Mouse (Mus musculus): ENCODE measurements around the gene Ctnnb1.

The Ctnnb1 gene

DNA sequence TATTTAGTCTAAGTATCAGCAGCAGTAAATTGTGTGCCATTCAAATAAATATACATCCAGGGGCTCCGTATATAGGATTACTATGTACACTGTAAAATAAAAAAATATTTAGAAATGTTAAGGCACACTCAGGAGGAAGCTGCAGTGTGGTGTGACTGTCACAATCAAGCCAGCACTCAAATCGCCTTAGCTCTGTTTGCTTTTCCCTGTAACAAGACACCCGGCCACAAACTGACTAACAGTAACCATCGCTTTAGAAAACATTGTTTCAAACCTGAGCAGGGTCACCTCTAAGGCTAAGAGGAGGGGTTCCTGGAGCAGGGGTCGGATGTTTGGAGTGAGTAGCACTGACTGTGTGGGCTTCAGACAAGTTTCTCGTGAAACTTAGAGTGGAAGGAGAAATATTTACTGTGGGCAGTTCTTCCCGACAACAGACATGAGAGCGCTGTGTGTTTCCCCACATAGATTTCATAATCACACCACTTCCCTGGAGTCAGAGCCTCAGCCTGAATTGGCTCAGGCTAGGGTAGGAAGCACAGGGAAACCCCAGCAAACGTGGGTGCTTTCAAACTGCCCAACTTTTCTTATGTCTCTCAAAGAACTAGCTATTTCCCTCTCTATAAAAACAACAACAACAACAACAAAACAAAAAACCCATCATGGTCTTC is 1.9 kb upstream of the Ctnnb1 start:
- no peak for DNase-seq (ENCODE audit: low spot score)

DNA sequence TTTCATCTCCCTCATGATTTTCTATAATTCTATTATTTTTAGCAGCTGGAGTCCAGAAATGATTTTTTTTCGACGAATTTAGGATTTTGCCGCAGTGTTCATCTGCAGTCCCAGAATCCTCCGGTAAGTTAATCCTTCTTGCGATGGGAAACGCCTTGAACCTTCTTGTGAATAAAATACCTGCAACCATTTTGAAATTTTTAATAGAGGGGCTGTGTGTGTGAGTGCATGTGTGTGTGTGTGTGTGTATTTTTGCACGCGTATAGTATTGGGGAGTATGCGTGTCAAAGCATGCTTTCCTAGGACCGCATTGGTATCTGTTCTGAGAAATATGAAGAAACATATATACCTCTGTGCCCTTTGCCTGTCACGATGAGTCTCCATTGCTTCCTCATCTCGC is 1.0 kb downstream of the Ctnnb1 start:
- DNase-seq (ENCODE audit: low spot score), result no peak

DNA sequence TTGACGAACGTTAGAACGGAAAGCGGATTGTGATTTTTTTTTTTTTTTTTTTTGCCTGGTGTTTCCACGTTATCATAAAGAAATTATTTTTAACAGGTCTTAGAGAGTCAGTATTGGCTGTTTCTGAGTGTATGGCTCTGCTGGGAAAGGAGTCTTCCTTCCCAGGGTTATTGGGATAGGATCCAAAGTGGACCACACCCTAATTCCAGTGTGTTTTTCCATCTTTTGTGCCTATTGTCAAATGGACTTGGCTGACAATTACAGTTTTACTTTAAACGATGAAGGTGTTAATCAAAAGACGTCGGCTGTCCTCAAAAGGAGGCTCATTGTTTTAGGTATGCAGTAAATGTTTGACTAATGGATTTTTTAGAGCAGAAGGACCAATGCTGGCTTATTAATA is 1.8 kb downstream of the Ctnnb1 start:
- no peak for DNase-seq (ENCODE audit: low spot score)

DNA sequence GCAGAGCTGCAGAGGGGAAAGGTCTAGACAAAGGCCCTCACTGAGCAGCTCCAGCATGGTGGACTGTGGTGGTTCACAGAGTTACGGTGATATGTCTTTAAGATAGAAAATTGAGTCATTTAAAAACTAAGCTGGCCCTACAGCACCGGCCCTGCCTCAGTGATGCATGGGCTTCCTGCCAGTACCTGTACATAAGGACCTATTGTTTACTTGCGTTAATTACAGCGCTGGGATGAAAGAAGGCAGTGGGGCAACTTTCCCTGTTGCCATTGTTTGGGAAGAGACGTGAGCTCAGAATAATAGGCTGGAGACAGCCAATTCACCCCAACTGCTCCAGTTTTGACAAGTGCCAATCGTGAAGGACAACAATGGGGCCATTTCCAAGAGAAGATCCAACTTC is 3.4 kb downstream of the Ctnnb1 start:
- DNase-seq (ENCODE audit: low spot score), result no peak

DNA sequence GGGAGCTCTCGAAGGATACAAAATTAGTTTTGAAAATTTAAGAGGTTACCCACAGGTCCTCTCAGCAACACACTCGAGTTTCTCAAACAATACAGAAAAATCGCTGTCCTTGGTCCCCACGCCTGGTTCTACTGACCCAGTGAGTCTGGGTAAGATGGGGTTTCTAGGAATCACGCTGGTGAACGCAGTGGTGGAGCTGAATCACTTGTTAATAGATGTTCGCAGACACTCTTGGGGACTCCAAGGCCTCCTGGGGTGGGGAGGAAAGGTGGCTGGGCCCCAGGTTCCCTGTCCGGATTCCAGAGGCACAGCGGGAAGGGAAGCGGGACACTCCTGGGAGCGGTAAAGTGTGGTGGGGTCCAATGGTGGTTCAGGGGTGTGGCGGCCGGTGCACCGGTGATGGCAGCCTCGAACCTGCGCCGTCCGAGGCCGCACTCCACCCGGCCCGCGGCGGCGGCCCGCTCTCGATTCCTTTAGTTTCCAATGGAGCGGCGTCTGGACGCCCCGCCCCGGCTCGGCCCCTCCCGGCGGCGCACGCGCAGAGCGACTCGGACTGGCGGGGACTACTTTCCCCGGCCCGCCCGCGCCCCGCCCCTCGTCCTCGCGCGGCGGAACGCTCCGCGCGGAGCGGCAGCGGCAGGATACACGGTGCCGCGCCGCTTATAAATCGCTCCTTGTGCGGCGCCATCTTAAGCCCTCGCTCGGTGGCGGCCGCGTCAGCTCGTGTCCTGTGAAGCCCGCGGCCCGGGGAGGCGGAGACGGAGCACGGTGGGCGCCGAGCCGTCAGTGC is 4.0 kb downstream of the Ctnnb1 start:
- DNase-seq (ENCODE audit: low spot score), result peak; percentile 97

DNA sequence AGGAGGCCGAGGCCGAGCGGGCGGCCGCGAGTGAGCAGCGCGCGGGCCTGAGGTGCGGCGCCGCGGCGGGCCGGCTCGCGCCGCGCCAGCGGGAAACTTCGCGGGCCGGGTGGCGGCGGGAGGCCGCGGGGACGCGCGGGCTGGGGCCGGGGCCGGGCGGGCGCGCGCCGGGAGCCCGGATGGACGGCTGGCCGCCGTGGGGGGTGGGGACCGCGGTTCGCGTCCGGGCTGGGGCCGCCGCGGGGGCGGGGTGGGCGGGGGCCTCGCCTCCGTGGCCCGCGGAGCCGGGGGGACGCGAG is 4.5 kb downstream of the Ctnnb1 start:
- no peak for DNase-seq (ENCODE audit: low spot score)

DNA sequence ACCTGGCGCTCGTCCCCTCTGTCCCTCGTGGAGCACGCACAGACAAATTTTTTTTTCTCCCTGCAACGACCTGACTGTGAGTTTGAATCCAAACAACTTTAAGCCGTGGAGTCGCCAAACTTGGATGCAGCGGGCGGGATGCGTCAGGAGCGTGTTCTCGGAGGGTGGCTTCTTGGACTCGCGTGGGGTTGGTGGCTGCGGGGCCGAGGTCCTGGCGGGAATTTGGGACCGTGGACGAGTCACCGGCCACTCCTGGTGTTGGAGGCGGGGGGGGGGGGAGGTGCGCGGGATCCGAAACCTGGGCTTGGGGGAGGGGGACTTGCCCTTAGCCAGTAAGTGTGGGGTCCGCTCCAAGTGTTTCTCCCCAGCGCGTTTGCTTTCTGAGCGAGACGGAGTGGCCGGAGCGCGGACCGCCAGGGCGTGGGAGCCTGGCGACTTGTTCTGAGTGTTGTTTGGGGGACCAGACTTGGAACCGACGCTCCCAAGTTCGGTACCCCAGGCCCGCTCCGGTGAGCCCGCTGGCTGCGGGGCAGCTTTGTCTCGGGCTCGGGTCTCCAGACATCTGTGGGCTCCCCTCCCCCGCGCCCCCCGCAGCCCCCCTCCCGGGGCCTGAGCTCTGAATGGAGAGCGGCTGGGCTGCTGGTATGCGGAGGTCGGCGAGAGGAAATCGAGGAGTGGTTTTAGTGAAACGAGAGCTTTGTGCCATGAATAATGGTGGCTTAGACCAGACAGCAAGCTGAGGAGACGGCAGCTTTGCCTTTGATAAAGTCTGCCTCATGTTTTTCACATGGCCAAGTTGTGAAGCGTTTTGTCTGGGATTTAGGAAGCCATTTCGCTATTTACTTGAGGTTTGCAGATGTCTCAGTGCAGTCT is 5.1 kb downstream of the Ctnnb1 start:
- DNase-seq (ENCODE audit: low spot score), result peak; percentile 38

DNA sequence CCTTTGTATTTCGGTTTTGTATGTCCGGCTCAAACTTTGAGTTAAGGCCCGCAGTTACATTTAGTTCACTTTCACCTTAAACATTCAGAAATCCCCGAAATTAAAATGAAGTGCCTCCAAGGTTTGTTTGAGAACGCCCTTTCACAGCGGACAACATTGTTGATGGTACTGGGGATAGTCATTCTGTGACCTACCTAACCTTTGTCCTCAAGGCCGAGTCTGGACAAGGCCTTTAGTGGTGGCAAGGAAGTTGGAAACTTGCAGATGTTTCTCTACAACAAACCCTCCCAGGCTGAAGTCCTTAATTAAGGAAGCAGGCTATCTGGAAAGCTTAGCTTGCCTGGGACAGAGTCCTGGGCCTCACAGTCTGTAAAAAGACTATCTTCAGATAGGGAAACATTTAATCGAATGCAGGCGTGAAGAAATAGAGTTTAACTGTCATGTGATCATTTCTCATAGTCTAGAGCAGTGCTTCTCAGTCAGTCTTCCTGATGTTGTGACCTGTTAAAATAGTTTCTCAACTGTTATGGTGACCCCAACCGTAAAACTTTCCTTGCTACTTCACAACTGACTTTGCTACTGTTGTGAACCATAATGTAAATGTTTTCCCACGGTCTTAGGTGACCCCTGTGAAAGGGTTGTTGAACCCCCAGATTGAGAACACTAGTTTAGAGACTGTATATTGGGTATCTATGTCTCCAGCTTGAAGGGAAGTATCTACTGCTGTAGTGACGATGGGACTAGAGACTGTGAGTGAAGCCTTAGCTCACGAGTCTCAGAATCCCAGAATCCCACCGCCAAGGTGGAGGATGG is 6.0 kb downstream of the Ctnnb1 start:
- DNase-seq (ENCODE audit: low spot score), result no peak

DNA sequence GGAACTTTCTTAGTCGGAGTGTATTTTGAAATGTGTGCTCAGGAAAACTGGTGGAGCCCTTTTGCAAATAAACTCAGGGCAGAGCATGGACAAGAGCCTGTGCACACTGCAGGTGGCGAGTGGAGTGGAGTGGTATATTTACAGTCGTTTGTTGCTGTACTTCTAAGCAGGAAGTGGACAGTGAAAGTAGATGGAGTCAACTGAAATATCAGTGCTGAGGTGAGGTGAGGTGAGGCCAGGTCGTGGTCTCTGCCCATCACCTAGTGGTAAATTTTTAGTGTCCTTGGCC is 6.6 kb downstream of the Ctnnb1 start:
- DNase-seq (ENCODE audit: low spot score), result no peak

DNA sequence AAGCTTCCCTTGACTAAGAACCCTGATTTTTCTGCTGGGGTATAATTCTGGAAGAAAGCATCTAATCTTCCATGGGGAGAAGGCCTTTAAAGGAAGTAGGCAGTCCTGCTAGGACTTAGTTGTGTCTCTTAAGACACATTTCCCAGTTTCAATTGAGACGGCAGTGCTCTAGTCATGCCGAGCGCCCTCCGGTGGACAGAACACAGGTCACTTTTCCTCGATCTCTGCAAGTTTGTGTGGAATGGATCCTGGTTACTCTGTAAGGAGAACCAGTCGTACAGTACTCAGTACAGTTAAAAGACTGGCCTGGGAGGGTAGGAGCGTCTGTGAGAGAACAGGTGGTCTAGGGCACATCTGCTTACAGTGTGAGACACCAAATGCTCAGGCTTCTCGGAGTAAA is 7.3 kb downstream of the Ctnnb1 start:
- peak; percentile 67 for DNase-seq (ENCODE audit: low spot score)

DNA sequence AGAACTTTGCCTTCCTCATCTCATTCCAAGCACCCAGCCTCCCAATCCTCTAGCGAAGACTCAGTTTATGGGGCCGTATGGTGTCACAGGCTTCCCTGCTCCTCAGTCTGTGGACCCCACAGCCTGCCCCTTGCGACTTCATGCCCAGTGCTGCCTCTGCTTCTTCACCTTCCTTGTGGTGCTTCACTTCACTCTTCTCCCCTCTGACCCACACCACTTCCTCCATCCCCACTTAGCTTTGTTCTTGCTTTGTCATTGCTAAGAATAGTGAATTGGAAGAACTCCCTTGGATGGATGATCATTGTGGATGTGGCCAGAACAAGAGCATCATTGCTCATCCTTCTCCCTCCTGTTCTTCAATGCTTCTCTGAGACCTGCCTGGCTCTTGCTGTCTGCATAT is 11.8 kb downstream of the Ctnnb1 start:
- no peak for DNase-seq (ENCODE audit: low spot score)

DNA sequence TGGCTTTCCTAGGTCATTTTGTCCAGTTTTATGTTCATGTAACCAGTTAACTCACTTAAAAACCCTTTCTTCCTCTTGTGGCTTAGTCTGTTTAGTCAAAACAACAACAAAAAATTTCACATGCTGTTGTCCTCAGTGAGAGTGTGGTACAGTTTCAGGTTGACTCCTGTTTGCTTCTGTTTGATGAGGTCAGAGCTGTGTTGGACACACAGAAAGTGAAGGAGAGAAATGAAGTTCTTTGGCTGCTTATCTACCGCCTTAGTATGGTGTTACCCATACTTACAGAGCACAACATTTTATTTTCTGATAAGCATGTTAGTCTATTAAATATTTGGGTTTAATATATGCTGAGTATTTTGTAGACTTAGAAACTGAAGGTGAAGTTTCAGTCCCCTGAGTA is 14.7 kb downstream of the Ctnnb1 start:
- no peak for DNase-seq (ENCODE audit: low spot score)

DNA sequence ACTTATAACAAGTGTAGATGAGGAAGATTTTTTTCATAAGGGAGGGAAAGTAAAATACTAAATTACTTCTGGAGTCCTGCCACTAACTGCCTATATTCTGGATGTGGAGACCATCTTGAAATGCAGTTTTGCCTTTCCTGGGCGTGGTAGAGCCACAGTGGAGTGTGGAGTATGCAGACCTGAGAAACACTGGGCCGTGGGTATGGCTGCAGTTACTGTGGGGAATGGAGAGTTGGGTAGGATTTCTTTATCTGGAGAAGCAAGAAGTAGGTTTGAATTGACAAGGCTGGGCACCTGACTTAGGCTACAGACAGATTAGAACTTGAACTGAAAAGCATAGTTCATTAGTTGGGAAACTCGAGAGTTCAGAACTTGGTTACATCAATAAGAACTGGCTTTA is 15.2 kb downstream of the Ctnnb1 start:
- DNase-seq (ENCODE audit: low spot score), result no peak

DNA sequence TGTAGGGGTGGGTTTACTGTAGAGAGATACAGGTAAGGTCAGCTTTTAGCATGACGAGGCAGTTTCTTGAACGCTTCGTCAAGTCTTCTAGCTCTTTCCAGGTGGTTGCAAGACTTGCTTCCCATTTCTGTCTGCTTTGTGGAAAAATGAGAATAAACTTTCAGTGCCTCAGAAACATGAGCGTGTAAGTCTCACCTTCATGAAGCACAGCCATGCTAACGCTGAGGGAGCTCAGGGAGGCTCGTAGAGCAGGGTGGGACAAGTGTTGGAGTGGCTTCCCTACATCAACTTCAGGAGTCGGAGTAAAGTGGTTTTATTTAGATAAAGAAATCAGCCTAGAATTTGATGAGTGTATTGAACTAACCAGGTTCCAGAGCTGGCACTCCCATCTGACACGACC is 17.1 kb downstream of the Ctnnb1 start:
- DNase-seq (ENCODE audit: low spot score), result no peak

DNA sequence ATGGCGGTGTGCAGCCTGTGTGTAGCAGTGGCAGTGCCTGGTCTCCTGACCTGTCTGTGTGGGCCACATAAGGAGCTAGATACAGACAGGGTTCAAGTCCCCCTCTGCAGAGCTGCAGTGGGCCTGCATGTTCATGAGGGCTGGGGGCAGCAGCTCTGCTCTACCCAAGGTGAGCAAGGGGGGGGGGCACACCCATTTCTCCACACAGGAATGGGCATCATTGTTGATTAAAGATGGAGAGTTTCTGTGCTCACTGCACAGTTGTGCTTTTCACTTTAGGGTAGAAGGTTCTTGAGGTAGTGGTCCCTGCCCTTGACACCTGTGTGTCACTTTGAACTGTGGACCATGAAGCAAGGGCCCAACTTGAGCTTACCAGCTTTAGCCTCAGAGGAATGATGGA is 19.8 kb downstream of the Ctnnb1 start:
- no peak for DNase-seq (ENCODE audit: low spot score)

DNA sequence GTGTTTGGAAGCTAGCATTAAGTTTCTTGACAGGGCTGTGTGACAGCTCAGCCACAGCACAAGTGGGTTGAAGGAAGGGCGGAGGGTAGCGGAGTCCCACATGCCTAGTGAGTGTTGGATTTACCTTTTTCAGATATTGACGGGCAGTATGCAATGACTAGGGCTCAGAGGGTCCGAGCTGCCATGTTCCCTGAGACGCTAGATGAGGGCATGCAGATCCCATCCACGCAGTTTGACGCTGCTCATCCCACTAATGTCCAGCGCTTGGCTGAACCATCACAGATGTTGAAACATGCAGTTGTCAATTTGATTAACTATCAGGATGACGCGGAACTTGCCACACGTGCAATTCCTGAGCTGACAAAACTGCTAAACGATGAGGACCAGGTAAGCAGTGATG is 21.7 kb downstream of the Ctnnb1 start:
- DNase-seq (ENCODE audit: low spot score), result no peak

DNA sequence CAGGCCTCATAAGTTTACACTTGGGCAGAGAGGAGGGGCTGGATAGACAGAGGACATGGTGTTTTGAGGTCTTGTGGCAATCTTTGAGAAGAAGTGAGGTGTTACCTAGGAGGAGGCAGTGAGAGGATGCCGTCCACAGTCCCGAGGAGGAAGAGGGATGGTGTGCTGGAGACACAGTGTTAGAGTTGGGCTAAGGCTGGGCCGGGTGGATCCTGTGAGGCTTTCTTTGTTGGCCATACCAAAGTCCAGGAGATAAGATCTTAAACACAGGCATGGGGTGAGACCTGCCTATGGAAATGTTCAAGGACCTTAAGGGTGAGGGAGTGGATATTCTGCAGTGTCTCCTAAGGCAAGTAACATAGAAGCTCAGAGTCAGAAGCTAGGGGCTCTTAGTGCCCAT is 22.9 kb downstream of the Ctnnb1 start:
- no peak for DNase-seq (ENCODE audit: low spot score)

DNA sequence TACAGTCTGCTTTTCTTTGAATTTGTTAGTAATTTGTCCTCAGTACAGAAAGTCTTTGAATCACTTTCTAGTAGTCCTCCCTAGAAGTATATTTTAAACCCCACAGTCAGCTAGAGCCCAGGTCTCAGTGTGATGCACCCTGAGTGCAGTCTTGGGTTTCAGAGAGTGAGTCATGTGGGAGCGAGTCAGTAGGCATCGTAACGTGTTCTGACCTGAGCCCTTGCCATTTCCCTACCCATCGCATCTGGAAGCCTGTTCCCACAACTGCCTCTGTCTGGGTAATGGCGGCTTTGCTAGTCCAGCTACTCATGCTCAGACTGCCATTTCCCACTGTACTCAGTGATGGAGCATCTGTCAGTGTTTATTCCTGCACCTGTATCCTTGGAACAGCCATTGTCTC is 29.0 kb downstream of the Ctnnb1 start:
- peak; percentile 37 for DNase-seq (ENCODE audit: low spot score)

DNA sequence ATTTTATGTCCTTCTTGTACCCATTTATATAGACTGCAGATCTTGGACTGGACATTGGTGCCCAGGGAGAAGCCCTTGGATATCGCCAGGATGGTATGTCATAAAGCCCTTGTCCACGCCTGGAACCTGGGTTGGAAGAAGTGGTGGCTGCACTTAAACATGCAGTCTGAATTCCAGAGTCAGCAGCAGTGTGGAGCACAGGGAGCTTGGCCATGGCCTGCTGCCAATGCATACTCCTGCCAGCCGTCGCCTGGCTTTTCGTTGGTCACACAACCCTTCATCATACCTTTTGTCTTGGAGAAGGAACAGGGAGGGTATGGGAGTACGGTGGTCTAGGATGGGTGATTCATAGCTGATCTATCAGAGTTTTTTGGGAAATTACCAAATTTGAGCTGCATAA is 29.5 kb downstream of the Ctnnb1 start:
- no peak for DNase-seq (ENCODE audit: low spot score)

DNA sequence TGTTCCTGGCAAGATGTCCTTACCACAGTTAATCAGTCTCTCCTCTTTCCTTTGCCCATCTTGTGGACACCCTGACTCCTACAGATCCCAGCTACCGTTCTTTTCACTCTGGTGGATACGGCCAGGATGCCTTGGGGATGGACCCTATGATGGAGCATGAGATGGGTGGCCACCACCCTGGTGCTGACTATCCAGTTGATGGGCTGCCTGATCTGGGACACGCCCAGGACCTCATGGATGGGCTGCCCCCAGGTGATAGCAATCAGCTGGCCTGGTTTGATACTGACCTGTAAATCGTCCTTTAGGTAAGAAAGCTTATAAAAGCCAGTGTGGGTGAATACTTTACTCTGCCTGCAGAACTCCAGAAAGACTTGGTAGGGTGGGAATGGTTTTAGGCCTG is 30.2 kb downstream of the Ctnnb1 start:
- no peak for DNase-seq (ENCODE audit: low spot score)

DNA sequence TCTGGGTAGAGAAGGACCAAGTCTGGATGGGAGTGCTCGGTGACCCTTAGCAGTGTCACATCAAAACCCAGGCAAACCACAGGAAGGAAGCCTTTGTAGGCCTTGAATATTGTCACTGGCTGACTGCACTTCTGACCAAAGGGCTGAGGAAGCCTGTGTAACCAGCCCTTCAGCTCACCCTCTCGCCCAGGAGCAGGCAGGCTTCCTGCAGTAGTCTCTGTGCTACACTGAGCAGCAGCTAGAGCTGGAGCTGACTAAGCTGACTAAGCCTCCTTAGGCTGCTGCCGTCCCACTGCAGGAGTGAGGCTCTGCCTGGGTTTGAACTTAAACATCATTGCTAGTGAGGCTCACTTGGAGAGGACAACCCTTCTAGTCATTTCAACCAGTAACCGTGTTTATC is 31.6 kb downstream of the Ctnnb1 start:
- DNase-seq (ENCODE audit: low spot score), result no peak

DNA sequence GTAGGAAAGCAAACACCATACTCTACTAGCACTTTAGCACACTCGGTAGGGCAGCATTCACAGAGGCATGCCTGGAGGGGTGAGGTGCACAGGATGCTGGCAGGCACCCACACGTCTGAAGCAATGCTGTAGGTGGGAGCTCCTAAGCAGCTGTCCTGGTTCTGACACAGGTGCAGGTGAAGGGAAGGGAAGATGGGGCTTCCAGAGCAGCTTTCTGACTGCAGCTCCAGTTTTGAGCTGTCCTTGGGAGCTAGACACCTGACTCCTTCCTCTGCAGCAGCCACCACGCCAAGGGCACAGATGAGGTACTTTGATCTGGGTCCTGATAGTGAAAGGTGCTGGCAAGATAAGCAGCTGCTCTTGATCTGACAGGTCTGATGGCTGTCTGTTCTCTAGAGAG is 32.5 kb downstream of the Ctnnb1 start:
- no peak for DNase-seq (ENCODE audit: low spot score)

All from urinary bladder, postnatal 14 days (tissue).